Mouse (Mus musculus): Measurements from ENCODE around the gene Gm8068.
"Not testable (repeated sequence)": the region's sequence is repeated elsewhere in the genome, so short reads cannot be mapped to it uniquely, and the experiment has no call there.

Gene Gm8068

GRCm38 (mm10) chr14:41701785-41702184 lies at the start of gene Gm8068:
Gene Gm8068 (minus strand): TSS chr14:41701885.
- DNase-seq (ENCODE audit: extremely low read depth, low read depth) = not testable (repeated sequence)

GRCm38 (mm10) chr14:41750514-41750913 lies 48.8 kb upstream of the Gm8068 start, which contains the start of gene Gm7929:
Gene Gm7929 (minus strand): TSS chr14:41750614.
- DNase-seq (ENCODE audit: extremely low read depth, low read depth) = not testable (repeated sequence)

GRCm38 (mm10) chr14:41723437-41723836 lies 21.8 kb upstream of the Gm8068 start:
- not testable (repeated sequence) for DNase-seq (ENCODE audit: extremely low read depth, low read depth)

DNA sequence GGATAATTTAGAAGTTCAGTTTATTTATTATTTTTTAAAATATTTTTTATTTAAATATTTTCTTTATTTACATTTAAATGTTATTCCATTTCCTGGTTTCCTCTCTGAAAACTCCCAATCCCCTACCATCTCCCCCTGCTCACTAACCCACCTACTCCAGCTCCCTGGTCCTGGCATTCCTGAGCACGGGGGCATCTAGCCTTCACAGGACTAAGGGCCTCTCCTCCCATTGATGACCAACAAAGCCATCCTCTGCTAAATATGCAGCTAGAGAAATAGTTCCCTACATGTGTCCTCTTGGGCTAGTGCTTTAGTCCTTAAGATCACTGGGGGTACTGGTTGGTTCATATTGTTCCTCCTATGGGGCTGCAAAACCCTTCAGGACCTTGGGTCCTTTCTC lies 15.5 kb upstream of the Gm8068 start:
- not testable (repeated sequence) for DNase-seq (ENCODE audit: extremely low read depth, low read depth)

DNA sequence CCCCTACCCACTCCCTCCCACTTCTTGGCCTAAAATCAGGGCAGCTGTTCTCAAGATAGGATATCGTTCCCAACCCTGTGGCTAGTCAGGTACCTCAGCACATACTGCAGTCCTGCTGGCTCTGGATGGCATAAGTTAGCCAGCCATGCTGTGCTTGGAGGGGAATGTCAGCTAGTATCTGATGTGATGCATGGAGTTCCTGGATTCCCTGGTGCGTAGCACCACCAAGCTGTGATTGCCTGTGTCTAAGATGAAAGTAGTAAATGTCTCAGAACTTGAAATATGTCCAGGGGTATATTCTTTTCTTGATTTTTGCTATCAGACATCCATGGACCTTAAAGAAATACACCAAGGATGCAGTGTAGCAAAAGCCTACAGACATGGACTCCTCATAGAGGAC lies 53.5 kb downstream of the Gm8068 start:
- not testable (repeated sequence) for DNase-seq (ENCODE audit: extremely low read depth, low read depth)
